Mouse (Mus musculus) lung, embryonic 15.5 days (tissue): ENCODE results near the gene 4930519P11Rik. TPM values are rescaled to one million over a fixed set of nuclear protein-coding genes. Genes with fewer than 3 reads are reported as not detected.
A peak's percentile ranks its signal among the peaks of the same experiment; 100 is the strongest.

ENCODE experiments used
- ATAC-seq: fragments of 200-750 bp; cut with Nextera tagmentation; 2 replicates; pipeline ENCODE4 v1.8.0; 2017; ENCODE audit warnings: moderate number of reproducible peaks, borderline replicate concordance; ENCODE audit not compliant: low FRiP score, low TSS enrichment; ENCODE audit errors: extremely low read depth
- H3K27ac ChIP-seq: fragments of 300-500 bp; sonication (generic); 2 replicates; pipeline ENCODE4 v1.5.1; 2015; ENCODE audit warnings: moderate library complexity, mild to moderate bottlenecking, inconsistent platforms
- H3K27me3 ChIP-seq: fragments of 300-500 bp; sonication (generic); 2 replicates; pipeline ENCODE4 v1.6.1; 2015; ENCODE audit warnings: inconsistent platforms
- H3K36me3 ChIP-seq: fragments of 300-500 bp; sonication (generic); 2 replicates; pipeline ENCODE4 v1.6.1; 2015; ENCODE audit warnings: inconsistent platforms
- H3K4me1 ChIP-seq: fragments of 300-500 bp; sonication (generic); 2 replicates; pipeline ENCODE4 v1.6.1; 2015; ENCODE audit warnings: inconsistent platforms
- H3K4me2 ChIP-seq: fragments of 300-500 bp; sonication (generic); 2 replicates; pipeline ENCODE4 v1.6.1; 2015; ENCODE audit warnings: inconsistent platforms, mild to moderate bottlenecking, moderate library complexity
- H3K4me3 ChIP-seq: fragments of 300-500 bp; sonication (generic); 2 replicates; pipeline ENCODE4 v1.5.1; 2015; ENCODE audit warnings: mild to moderate bottlenecking, inconsistent platforms
- H3K9ac ChIP-seq: fragments of 300-500 bp; sonication (generic); 2 replicates; pipeline ENCODE4 v1.6.1; 2015; ENCODE audit warnings: inconsistent platforms
- H3K9me3 ChIP-seq: fragments of 300-500 bp; sonication (generic); 2 replicates; pipeline ENCODE4 v1.6.1; 2016; ENCODE audit warnings: inconsistent platforms
- WGBS: fragments of 180-500 bp; shearing (Covaris S2); methylation state at CpG from one replicate; pipeline ENCODE4 v1.1.7; 2015; 5-methylcytosine and 5-hydroxymethylcytosine counted together
- polyA plus RNA-seq: library from polyadenylated mRNA; unstranded; fragments of >200 nt; fragmentation: Nextera tagmentation; extraction: Ambion mirVana; gene quantifications from 2 replicates; pipeline ENCODE4 v1.2.1, GENCODE M21; 2015

Gene 4930519P11Rik
- polyA plus RNA-seq, 1 experiment from 2014 or later: not detected

DNA sequence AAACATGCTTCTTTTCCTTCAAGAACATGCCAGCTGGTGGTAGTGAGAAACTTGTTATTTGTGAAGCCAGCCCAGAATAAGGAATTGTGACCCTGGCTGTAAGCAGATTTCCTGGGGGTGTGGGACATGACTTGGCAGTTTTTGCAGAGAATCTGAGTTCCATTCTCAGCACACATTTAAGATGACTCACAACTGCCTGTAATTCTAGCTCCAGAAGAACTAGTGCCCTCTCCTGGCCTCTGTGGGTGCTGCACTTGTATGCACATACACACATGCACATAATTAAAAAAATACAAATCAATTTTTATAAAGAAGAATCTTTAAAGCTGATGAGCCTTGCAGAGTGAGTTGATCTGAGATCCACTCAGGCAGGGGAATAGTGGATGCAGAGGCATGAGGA is 10.9 kb upstream of the 4930519P11Rik start:
- Histone ChIP-seq H3K4me1 (no peaks in the 10 kb centered on the region), H3K27me3 (no peaks in the 10 kb centered on the region), H3K27ac (no peak overlapping the region), H3K4me3 (no peak overlapping the region), H3K9me3 (no peaks in the 10 kb centered on the region), H3K36me3 (peaks cover 11% of the 10 kb centered on the region; the same call in 1 of the 2 replicates), H3K4me2 (no peak overlapping the region), H3K9ac (no peak overlapping the region)
- ATAC-seq: no peak

DNA sequence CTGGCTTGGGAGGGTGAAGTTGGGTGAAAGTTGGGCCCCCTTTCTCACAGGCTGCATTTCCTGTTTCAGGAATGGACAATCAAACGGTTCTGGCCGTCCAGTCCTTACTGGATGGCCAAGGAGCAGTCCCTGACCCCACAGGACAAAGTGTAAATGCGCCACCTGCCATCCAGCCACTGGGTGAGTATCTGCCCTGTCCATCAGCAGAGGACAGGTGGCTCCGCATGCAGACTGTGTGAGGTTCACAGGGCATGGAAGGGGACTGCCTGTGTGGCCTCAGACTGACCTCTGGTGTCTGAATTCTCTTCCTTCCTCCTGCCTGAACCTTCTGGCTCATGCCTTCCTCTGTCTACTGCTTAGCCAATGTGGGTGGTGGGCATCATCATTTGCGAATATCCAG is 8.4 kb upstream of the 4930519P11Rik start:
- H3K27ac ChIP-seq: no peak overlapping the region
- H3K4me3 ChIP-seq: no peak overlapping the region
- no peaks in the 10 kb centered on the region for H3K4me1 ChIP-seq
- no peaks in the 10 kb centered on the region for H3K27me3 ChIP-seq
- ATAC-seq: no peak
- 65% methylated on average over 5 of the region's 5 CpGs for WGBS
- peaks cover 11% of the 10 kb centered on the region; the same call in 1 of the 2 replicates for H3K36me3 ChIP-seq
- no peak overlapping the region for H3K4me2 ChIP-seq
- no peak overlapping the region for H3K9ac ChIP-seq
- H3K9me3 ChIP-seq: no peaks in the 10 kb centered on the region

DNA sequence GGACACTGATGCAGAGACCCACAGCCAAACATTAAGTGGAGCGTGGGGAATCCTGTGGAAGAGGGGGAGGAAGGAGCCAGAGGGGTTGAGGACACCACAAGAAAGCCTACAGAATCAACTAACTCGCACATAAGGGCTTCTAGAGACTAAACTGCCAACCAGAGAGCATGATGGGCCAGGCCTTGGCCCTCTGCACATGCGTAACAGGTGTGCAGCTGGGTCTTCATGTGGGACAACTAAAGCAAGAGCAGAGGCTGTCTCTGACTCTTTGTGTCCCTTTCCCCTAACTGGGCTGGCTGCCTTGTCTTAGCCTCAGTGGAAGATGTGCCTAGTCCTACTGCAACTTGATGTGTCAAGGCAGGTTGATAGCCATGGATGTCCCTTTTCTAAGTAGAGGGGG is 3.8 kb upstream of the 4930519P11Rik start:
- Histone ChIP-seq H3K9me3 (no peaks in the 10 kb centered on the region), H3K4me2 (no peak overlapping the region), H3K27ac (no peak overlapping the region), H3K4me1 (peaks cover 13% of the 10 kb centered on the region; the same call in 1 of the 2 replicates), H3K27me3 (no peaks in the 10 kb centered on the region), H3K4me3 (no peak overlapping the region), H3K36me3 (no peaks in the 10 kb centered on the region), H3K9ac (no peak overlapping the region)
- no peak for ATAC-seq
- 84% methylated on average over 3 of the region's 3 CpGs for WGBS

DNA sequence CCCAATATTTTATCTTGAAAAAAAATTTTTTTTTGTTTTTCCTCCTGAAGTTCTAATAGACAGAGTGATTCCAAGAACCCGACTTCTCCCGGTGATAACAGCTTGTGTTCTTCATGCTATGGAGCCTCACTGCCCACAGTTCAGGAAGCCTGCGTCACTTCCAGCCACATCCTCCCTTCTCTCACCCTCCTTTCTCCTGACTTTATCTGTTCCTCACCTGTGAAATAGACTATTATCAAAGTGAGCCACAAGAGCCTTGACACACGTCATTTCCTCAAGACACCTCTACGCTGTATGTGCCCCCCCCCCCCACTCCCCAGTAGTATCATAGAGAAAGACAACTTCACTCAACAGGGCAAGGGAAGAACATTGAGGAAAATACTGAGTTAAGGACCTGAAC is 2.4 kb upstream of the 4930519P11Rik start:
- ATAC-seq: no peak
- Histone ChIP-seq H3K27ac (no peak overlapping the region), H3K4me2 (peak overlapping the region; percentile 29; the same call in 1 of the 2 replicates), H3K27me3 (no peaks in the 10 kb centered on the region), H3K9me3 (no peaks in the 10 kb centered on the region), H3K9ac (no peak overlapping the region), H3K36me3 (no peaks in the 10 kb centered on the region), H3K4me3 (no peak overlapping the region), H3K4me1 (peaks cover 13% of the 10 kb centered on the region; the same call in 1 of the 2 replicates)
- WGBS: 76% methylated on average over 5 of the region's 5 CpGs

DNA sequence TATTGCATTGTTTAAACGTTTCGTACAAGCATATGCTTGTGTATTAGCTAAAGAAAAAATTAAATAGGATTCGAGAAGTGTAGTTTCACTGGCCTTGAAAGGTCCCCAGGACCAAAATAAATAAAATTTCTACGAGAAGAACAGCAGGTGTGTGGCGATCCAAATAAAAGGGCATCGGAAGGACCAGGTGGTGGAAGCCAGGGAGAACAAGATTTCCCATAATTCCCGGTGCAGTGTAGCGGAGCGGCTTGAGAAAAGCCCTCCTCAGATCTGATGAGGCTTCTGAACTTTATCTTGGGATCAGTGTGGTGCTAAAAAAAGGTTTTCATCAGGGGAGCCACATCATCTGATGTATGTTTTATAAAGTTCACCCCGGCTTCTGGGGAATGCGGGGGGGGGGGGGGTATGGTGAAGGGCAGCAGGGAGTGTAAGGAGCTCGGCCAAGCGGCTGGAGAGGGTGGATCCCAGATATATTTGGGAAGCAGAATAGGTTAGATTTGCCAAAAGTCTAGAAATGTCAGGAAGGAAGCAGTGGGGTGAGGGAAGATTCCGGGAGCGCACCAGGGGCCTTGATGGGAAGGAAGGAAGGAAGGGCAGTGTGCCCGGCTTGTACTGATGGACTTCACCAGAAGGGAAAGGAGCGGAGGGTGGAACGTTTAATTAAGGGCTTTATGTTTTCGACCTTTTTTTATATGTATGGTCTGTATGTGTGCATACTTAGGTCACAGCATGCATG is 1.8 kb upstream of the 4930519P11Rik start:
- Histone ChIP-seq H3K9ac (no peak overlapping the region), H3K36me3 (no peaks in the 10 kb centered on the region), H3K9me3 (no peaks in the 10 kb centered on the region), H3K27ac (no peak overlapping the region), H3K4me2 (peak overlapping the region; percentile 29; the same call in 1 of the 2 replicates), H3K27me3 (no peaks in the 10 kb centered on the region), H3K4me3 (no peak overlapping the region), H3K4me1 (peaks cover 13% of the 10 kb centered on the region; the same call in 1 of the 2 replicates)
- ATAC-seq: no peak
- WGBS: 58% methylated on average over 19 of the region's 19 CpGs

DNA sequence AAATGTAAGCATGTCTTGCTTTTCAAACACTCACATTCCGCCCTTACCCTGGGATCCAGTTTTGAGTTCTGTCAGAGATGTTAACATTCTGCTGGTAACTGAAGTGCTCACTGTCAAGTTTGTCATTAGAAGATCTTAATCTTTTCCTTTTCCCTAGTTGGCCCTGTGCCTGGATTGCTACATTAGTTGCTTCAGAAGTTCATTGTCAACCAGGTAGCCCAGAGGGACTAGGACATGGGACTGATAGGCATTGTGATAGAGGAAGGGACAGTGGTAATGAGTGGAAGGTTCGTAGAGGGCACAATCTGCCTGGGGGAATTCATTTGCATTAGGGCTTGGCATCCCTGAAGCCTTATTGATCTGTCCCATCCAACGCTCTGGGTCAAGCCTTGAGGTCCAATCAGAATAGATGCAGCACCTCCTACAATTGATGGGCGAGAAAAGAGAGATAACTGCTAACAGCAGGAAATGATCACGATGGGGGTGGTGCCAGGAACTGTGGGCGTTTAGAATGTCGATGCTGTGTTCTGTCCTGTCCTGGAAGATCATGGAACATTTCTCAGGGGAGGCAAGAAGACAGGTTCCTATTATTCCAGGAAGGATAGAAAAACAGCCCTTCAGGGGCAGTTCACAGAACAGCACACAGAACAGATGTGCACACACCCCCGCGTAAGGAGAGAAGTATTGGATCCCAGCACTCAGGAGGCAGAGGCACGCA is 4.0 kb downstream of the 4930519P11Rik start:
- no peak for ATAC-seq
- no peak overlapping the region for H3K4me3 ChIP-seq
- no peaks in the 10 kb centered on the region for H3K36me3 ChIP-seq
- peaks cover 7% of the 10 kb centered on the region; the same call in 1 of the 2 replicates for H3K27me3 ChIP-seq
- no peak overlapping the region for H3K27ac ChIP-seq
- WGBS: 49% methylated on average over 10 of the region's 10 CpGs
- peaks cover 8% of the 10 kb centered on the region for H3K4me1 ChIP-seq
- H3K9me3 ChIP-seq: no peaks in the 10 kb centered on the region
- no peak overlapping the region for H3K9ac ChIP-seq
- no peak overlapping the region for H3K4me2 ChIP-seq

DNA sequence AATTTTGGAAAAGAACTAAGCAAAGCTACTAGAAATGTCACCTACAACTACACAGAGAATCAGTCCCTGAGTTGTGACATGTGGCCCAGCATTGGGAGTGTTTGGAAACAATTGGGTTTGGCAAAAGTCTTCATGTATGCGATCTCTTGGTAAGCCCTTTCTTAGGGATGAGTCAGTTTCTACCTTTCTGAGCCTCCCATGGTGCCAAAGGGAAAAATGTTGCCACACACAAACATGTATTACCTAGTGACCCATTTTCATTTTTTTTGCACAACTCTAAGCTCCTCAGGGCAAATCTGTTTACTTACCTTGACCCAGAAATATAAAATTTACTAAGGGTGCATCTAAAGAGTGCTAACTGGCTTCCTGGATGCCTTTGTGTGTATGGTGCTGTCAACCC is 6.3 kb downstream of the 4930519P11Rik start:
- peaks cover 7% of the 10 kb centered on the region; the same call in 1 of the 2 replicates for H3K27me3 ChIP-seq
- no peak overlapping the region for H3K27ac ChIP-seq
- no peaks in the 10 kb centered on the region for H3K36me3 ChIP-seq
- H3K4me3 ChIP-seq: no peak overlapping the region
- no peak for ATAC-seq
- H3K9ac ChIP-seq: no peak overlapping the region
- 90% methylated on average over 1 of the region's 1 CpGs for WGBS
- H3K4me1 ChIP-seq: peaks cover 17% of the 10 kb centered on the region
- H3K4me2 ChIP-seq: no peak overlapping the region
- H3K9me3 ChIP-seq: no peaks in the 10 kb centered on the region

DNA sequence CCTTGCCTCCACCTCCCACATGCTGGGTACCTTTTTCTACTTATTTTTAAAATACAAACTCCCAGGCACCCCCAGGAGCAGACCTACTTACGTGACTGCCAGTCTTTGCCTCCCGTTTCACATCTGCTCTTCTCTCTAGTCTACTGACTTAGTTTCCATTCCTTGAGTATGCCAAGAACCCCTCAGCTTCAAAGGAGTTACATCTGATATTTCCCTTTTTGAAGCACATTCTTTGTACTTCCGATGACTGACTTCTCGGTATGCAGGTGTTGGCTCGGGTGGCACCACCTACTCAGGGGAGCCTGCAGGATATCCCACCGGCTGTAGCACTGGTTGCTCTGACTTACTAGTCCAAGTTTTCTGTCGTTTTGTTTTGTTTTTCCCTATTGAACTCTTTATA is 9.1 kb downstream of the 4930519P11Rik start:
- Histone ChIP-seq H3K36me3 (no peaks in the 10 kb centered on the region), H3K27me3 (peaks cover 7% of the 10 kb centered on the region; the same call in 1 of the 2 replicates), H3K4me3 (peak overlapping the region; percentile 82), H3K4me1 (peaks cover 17% of the 10 kb centered on the region), H3K4me2 (peak overlapping the region; percentile 73), H3K9ac (peak overlapping the region; percentile 19; the same call in 1 of the 2 replicates), H3K9me3 (no peaks in the 10 kb centered on the region), H3K27ac (0 out of 2 replicates have a peak overlapping the region, but pooled peaks have one; percentile 51)
- ATAC-seq: no peak
- WGBS: 30% methylated on average over 7 of the region's 7 CpGs

DNA sequence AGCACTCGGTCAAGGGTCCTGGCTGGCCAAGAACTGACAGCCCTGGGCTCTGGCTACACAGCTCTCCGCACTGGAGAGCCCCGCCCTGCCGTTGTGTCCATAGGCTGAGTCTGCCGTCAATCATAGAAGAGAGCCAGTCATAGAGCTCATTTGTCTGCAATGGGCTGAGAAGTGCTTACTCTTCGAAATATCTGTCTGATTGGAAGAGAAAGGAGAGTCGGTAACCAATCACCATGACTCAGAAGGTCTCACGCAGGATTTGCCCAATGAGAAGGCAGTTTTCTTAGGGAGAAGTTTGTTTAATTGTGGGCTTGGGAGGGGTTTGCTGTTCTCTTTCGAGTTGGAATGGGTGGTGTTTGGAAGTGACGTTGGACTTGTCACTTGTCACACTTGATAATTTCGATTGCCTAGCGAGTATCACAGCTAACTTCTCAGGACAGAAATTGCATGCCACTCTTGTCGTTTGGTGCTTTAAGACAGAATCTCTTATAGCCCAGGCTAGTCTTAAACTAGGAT is 9.5 kb downstream of the 4930519P11Rik start, which contains the start of gene Pxmp4:
Pxmp4 (minus strand) TSS at position 71 of the 516 bp plus-strand sequence.
- H3K27me3 ChIP-seq: peaks cover 6% of the 10 kb centered on the region; the same call in 1 of the 2 replicates
- H3K27ac ChIP-seq: peak within 1 kb of the TSS; percentile 58; the same call in 1 of the 2 replicates
- no peaks in the 10 kb centered on the region for H3K36me3 ChIP-seq
- peak; percentile 100 for ATAC-seq
- H3K4me2 ChIP-seq: peak within 1 kb of the TSS; percentile 73
- 0% methylated on average over 13 of the region's 13 CpGs for WGBS
- H3K9ac ChIP-seq: peak within 1 kb of the TSS; percentile 87
- peaks cover 17% of the 10 kb centered on the region for H3K4me1 ChIP-seq
- H3K9me3 ChIP-seq: no peaks in the 10 kb centered on the region
- peak within 1 kb of the TSS; percentile 82 for H3K4me3 ChIP-seq

DNA sequence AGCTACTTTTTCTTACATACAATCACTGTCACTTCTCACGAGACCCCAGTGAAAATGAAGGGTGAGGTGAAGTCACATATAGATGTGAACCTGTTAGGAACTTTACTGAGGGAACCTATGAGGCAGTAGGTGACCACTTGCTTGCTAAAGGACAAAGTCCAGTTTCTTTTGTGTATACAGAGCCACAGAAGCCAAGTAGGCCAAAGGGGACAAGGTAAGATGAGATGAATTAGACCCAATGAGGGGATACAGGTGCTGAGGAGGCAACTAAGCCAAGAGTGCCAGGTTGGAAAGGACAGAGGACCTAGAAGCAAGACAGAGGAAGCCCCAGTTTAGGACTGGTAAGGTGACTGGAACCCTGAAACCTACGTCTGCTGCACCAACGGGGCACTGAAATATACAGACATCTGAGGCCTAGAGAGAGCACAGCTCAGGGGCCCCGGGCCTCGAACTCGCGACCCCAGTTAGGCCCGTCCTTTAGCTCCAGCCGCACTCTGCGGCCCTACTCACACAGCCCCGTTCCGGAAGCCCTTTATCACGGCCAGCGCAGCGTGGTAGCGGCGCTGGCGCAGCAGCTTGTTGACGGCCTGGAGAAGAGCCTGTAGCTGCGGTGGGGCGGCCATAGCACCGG is 10.1 kb downstream of the 4930519P11Rik start:
- ATAC-seq: no peak
- H3K9ac ChIP-seq: peak overlapping the region; percentile 87
- H3K9me3 ChIP-seq: no peaks in the 10 kb centered on the region
- peak overlapping the region; percentile 73 for H3K4me2 ChIP-seq
- H3K27ac ChIP-seq: peak overlapping the region; percentile 58; the same call in 1 of the 2 replicates
- 9% methylated on average over 22 of the region's 22 CpGs for WGBS
- peak overlapping the region; percentile 82 for H3K4me3 ChIP-seq
- no peaks in the 10 kb centered on the region for H3K36me3 ChIP-seq
- H3K4me1 ChIP-seq: peaks cover 17% of the 10 kb centered on the region
- H3K27me3 ChIP-seq: peaks cover under 1% of the 10 kb centered on the region; the same call in 1 of the 2 replicates

DNA sequence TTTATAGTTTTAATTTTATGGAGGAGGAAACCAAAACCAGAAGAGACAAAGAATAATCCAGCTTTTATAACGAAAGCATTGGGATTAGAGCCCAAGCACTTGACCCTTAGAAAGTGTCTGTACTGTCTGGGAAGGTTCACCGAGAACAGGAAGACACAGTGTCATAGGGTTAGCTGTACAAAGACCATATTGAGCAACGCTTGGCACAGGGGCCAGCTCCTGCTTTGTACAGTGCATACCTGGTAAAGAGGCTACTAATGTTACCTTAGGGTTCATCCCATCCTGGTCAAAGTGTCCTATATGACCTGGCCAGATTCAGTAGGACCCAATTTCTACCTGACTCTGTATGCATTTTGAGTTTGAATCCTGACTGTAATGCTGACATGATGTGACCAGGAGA is 11.9 kb downstream of the 4930519P11Rik start:
- H3K36me3 ChIP-seq: no peaks in the 10 kb centered on the region
- no peak overlapping the region for H3K4me3 ChIP-seq
- H3K4me1 ChIP-seq: peaks cover 17% of the 10 kb centered on the region
- WGBS: 68% methylated on average over 3 of the region's 3 CpGs
- ATAC-seq: no peak
- H3K9me3 ChIP-seq: no peaks in the 10 kb centered on the region
- H3K9ac ChIP-seq: no peak overlapping the region
- H3K27ac ChIP-seq: no peak overlapping the region
- no peak overlapping the region for H3K4me2 ChIP-seq
- no peaks in the 10 kb centered on the region for H3K27me3 ChIP-seq
